Mouse (Mus musculus): Measurements from ENCODE around the gene Prpf4. TPM values are rescaled to one million over a fixed set of nuclear protein-coding genes. Genes with fewer than 3 reads are reported as not detected.

Prpf4 gene
- total and polyA plus RNA-seq, 3 experiments: 18.1 to 33.7 (median 33.5) TPM

DNA sequence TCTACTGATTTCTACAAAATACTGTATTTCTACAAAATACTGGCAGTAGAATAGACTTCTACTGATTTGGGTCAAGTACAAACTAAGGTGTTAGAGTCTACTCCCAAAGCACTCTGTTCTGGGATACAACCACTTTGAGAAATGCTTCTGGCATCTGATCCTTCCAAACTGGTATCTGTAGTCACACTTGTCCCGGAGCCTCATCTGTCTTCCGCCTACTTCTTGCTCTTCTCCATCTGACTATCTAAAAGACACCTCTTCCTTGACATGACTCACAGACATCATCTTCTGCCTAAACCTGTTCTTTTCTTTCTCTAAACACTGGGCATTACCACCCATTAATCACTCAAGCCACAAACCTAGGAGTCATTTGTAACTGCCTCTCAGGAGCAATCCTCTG is 63.5 kb downstream of the Prpf4 start:
- Histone ChIP-seq H3K79me2 (replicated peaks; ENCODE audit: control insufficient read depth, extremely low read depth, insufficient read depth, poor library complexity, severe bottlenecking) (no peaks in the 10 kb centered on the region), H3K4me3 (replicated peaks in 1 of 3; ENCODE audit: low read depth in 2 of 3, low read length in 2 of 3, poor library complexity in 1 of 3) (no peak overlapping the region), H3K4me1 (ENCODE audit: control insufficient read depth in 1 of 2, insufficient read depth in 2 of 2) (peaks cover 9 to 30% of the 10 kb centered on the region in 2 experiments), H3K9me3 (replicated peaks; ENCODE audit: low read length) (peaks cover 3% of the 10 kb centered on the region), H3K36me3 (replicated peaks in 1 of 2; ENCODE audit: control insufficient read depth in 1 of 2, insufficient read depth in 1 of 2, low read length in 1 of 2) (no peaks in the 10 kb centered on the region), H3K27ac (ENCODE audit: insufficient read depth, low read depth) (no peak overlapping the region), H3K4me2 (ENCODE audit: insufficient read depth, low read depth, poor library complexity, severe bottlenecking) (no peak overlapping the region), H3K9ac (ENCODE audit: insufficient read depth, low read depth) (no peak overlapping the region), H3K27me3 (replicated peaks) (no peaks in the 10 kb centered on the region)
- no peak for DNase-seq (ENCODE audit: extremely low read depth)
- in situ Hi-C loops (cut with MboI; ENCODE audit: low pct_ligation_motif_present, low pct_unique_long_range_greater_than_20kb, low sequenced_read_pairs) (no loop called here), dilution Hi-C loops (cut with MboI; ENCODE audit: extremely low pct_ligation_motif_present, extremely low pct_unique_long_range_greater_than_20kb, low sequenced_read_pairs) (no loop called here)
- TF ChIP-seq JUND (conservative IDR thresholded peaks at IDR 0.05; ENCODE audit: low read depth, low read length) (no peak), RCOR1 (conservative IDR thresholded peaks at IDR 0.05; ENCODE audit: low read depth, low read length) (no peak), IRF4 (IDR thresholded peaks at IDR 0.05; ENCODE audit: low read depth, low read length) (no peak), KAT2A (IDR thresholded peaks at IDR 0.05; ENCODE audit: insufficient replicate concordance, low read length) (no peak), JUN (IDR thresholded peaks at IDR 0.05; ENCODE audit: insufficient read depth, low read depth, low read length) (no peak)

DNA sequence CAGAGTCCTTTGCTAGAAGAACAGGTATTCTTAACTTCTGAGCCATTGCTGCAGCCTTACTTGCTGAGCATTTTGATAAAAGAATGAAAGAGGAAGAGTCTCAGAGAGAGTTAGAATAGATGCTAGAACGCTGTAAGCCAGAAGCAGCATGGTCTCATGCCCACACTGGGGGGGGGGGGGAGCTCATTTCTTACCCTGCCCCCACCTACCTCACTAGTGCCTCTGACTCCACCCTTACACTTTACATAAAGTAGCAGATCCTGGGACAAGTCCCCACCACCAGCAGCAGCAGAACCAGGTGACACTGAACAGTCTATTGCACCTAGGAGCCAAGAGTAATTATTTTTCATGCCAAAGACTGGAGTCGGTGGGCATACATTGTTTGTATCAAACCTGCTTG is 66.5 kb downstream of the Prpf4 start:
- H3K36me3 ChIP-seq (replicated peaks in 1 of 2; ENCODE audit: control insufficient read depth in 1 of 2, insufficient read depth in 1 of 2, low read length in 1 of 2): no peaks in the 10 kb centered on the region
- in situ Hi-C loops (cut with MboI; ENCODE audit: low pct_ligation_motif_present, low pct_unique_long_range_greater_than_20kb, low sequenced_read_pairs) (no loop called here), dilution Hi-C loops (cut with MboI; ENCODE audit: extremely low pct_ligation_motif_present, extremely low pct_unique_long_range_greater_than_20kb, low sequenced_read_pairs) (no loop called here)
- no peaks in the 10 kb centered on the region for H3K27me3 ChIP-seq (replicated peaks)
- H3K79me2 ChIP-seq (replicated peaks; ENCODE audit: control insufficient read depth, extremely low read depth, insufficient read depth, poor library complexity, severe bottlenecking): no peaks in the 10 kb centered on the region
- TF ChIP-seq ETS1 (conservative IDR thresholded peaks at IDR 0.05; ENCODE audit: low read depth, low read length) (no peak), IRF4 (IDR thresholded peaks at IDR 0.05; ENCODE audit: low read depth, low read length) (no peak), BHLHE40 (IDR thresholded peaks at IDR 0.05; ENCODE audit: low read depth, low read length) (no peak), ZKSCAN1 (IDR thresholded peaks at IDR 0.05; ENCODE audit: borderline replicate concordance, low read depth, low read length) (no peak), ZMIZ1 (IDR thresholded peaks at IDR 0.05; ENCODE audit: low read depth, low read length) (no peak), MEF2A (IDR thresholded peaks at IDR 0.05; ENCODE audit: borderline replicate concordance, low read depth, low read length) (no peak)
- H3K9me3 ChIP-seq (replicated peaks; ENCODE audit: low read length): no peaks in the 10 kb centered on the region
- H3K4me2 ChIP-seq (ENCODE audit: insufficient read depth, low read depth, poor library complexity, severe bottlenecking): no peak overlapping the region
- no peak overlapping the region for H3K9ac ChIP-seq (ENCODE audit: insufficient read depth, low read depth)
- DNase-seq (ENCODE audit: extremely low read depth): no peak
- no peak overlapping the region for H3K4me3 ChIP-seq (replicated peaks in 1 of 3; ENCODE audit: low read depth in 2 of 3, low read length in 2 of 3, poor library complexity in 1 of 3)
- H3K4me1 ChIP-seq (ENCODE audit: control insufficient read depth in 1 of 2, insufficient read depth in 2 of 2): peaks cover 10 to 32% of the 10 kb centered on the region in 2 experiments
- H3K27ac ChIP-seq (ENCODE audit: insufficient read depth, low read depth): no peak overlapping the region

DNA sequence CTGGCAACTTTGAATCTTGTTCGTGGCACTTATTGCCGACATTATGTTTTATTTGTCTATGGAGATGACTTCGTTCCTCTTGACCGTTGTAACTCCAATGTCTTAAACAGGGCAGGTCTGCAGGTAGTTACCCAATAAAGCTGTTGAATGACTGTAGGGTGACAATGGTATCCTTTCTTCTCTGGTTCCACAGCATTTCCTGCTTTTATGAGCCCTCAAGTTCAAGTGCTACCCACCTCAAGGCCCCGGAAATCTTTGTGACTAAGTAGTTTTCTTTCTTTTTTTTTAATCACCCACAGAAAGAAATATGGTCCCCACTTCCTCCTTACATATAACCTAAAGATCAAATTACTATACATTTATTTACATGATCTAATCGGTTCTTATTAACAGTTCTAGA is 67.2 kb downstream of the Prpf4 start:
- Histone ChIP-seq H3K27ac (ENCODE audit: insufficient read depth, low read depth) (no peak overlapping the region), H3K4me3 (replicated peaks in 1 of 3; ENCODE audit: low read depth in 2 of 3, low read length in 2 of 3, poor library complexity in 1 of 3) (no peak overlapping the region), H3K9me3 (replicated peaks; ENCODE audit: low read length) (no peaks in the 10 kb centered on the region), H3K27me3 (replicated peaks) (no peaks in the 10 kb centered on the region), H3K36me3 (replicated peaks in 1 of 2; ENCODE audit: control insufficient read depth in 1 of 2, insufficient read depth in 1 of 2, low read length in 1 of 2) (no peaks in the 10 kb centered on the region), H3K9ac (ENCODE audit: insufficient read depth, low read depth) (no peak overlapping the region), H3K4me2 (ENCODE audit: insufficient read depth, low read depth, poor library complexity, severe bottlenecking) (no peak overlapping the region), H3K4me1 (ENCODE audit: control insufficient read depth in 1 of 2, insufficient read depth in 2 of 2) (peaks cover 11 to 33% of the 10 kb centered on the region in 2 experiments), H3K79me2 (replicated peaks; ENCODE audit: control insufficient read depth, extremely low read depth, insufficient read depth, poor library complexity, severe bottlenecking) (no peaks in the 10 kb centered on the region)
- dilution Hi-C loops (cut with MboI; ENCODE audit: extremely low pct_ligation_motif_present, extremely low pct_unique_long_range_greater_than_20kb, low sequenced_read_pairs) (no loop called here), in situ Hi-C loops (cut with MboI; ENCODE audit: low pct_ligation_motif_present, low pct_unique_long_range_greater_than_20kb, low sequenced_read_pairs) (no loop called here)
- DNase-seq (ENCODE audit: extremely low read depth): no peak
- TF ChIP-seq ZMIZ1 (IDR thresholded peaks at IDR 0.05; ENCODE audit: low read depth, low read length): no peak

Other genes starting within 250 kb of the Prpf4 start
- gene Zfp37, start 177.8 kb upstream of the Prpf4 start, total RNA-seq (2012; rRNA removed): not detected in 2 replicates
- not detected in 2 replicates for gene Zfp37, start 177.8 kb upstream of the Prpf4 start, total RNA-seq (2014; rRNA removed)
- not detected in 2 replicates for gene Zfp37, start 177.8 kb upstream of the Prpf4 start, polyA plus RNA-seq (2012; ENCODE audit: insufficient read length, low read depth)
- 8.4 and 8.6 TPM in 2 replicates for gene Slc31a2, start 146.2 kb upstream of the Prpf4 start, total RNA-seq (2012; rRNA removed)
- 6.9 and 7.2 TPM in 2 replicates for gene Slc31a2, start 146.2 kb upstream of the Prpf4 start, total RNA-seq (2014; rRNA removed)
- 5.9 and 6.2 TPM in 2 replicates for gene Slc31a2, start 146.2 kb upstream of the Prpf4 start, polyA plus RNA-seq (2012; ENCODE audit: insufficient read length, low read depth)
- 30.4 and 30.8 TPM in 2 replicates for gene Fkbp15, start 48.2 kb upstream of the Prpf4 start, total RNA-seq (2012; rRNA removed)
- gene Fkbp15, start 48.2 kb upstream of the Prpf4 start, total RNA-seq (2014; rRNA removed): 24.0 and 25.9 TPM in 2 replicates
- 32.9 and 35.1 TPM in 2 replicates for gene Fkbp15, start 48.2 kb upstream of the Prpf4 start, polyA plus RNA-seq (2012; ENCODE audit: insufficient read length, low read depth)
- 14.0 and 16.5 TPM in 2 replicates for gene Slc31a1, start 48.1 kb upstream of the Prpf4 start, total RNA-seq (2012; rRNA removed)
- gene Slc31a1, start 48.1 kb upstream of the Prpf4 start, total RNA-seq (2014; rRNA removed): 18.1 and 19.7 TPM in 2 replicates
- 30.3 and 32.5 TPM in 2 replicates for gene Slc31a1, start 48.1 kb upstream of the Prpf4 start, polyA plus RNA-seq (2012; ENCODE audit: insufficient read length, low read depth)
- gene Cdc26, start 155 bp upstream of the Prpf4 start, total RNA-seq (2012; rRNA removed): 78.2 and 103 TPM in 2 replicates
- 256 and 258 TPM in 2 replicates for gene Cdc26, start 155 bp upstream of the Prpf4 start, total RNA-seq (2014; rRNA removed)
- 105 and 125 TPM in 2 replicates for gene Cdc26, start 155 bp upstream of the Prpf4 start, polyA plus RNA-seq (2012; ENCODE audit: insufficient read length, low read depth)
- 3.5 and 4.1 TPM in 2 replicates for gene Rnf183, start 26.5 kb downstream of the Prpf4 start, total RNA-seq (2012; rRNA removed)
- 3.6 and 4.4 TPM in 2 replicates for gene Rnf183, start 26.5 kb downstream of the Prpf4 start, total RNA-seq (2014; rRNA removed)
- 3.8 and 4.0 TPM in 2 replicates for gene Rnf183, start 26.5 kb downstream of the Prpf4 start, polyA plus RNA-seq (2012; ENCODE audit: insufficient read length, low read depth)
- 4.4 and 5.0 TPM in 2 replicates for gene Wdr31, start 62.1 kb downstream of the Prpf4 start, total RNA-seq (2012; rRNA removed)
- gene Wdr31, start 62.1 kb downstream of the Prpf4 start, total RNA-seq (2014; rRNA removed): 3.0 and 3.4 TPM in 2 replicates
- 3.8 and 4.7 TPM in 2 replicates for gene Wdr31, start 62.1 kb downstream of the Prpf4 start, polyA plus RNA-seq (2012; ENCODE audit: insufficient read length, low read depth)
- 1.1 and 1.2 TPM in 2 replicates for gene Bspry, start 71.3 kb downstream of the Prpf4 start, total RNA-seq (2012; rRNA removed)
- 0.86 and 0.95 TPM in 2 replicates for gene Bspry, start 71.3 kb downstream of the Prpf4 start, total RNA-seq (2014; rRNA removed)
- gene Bspry, start 71.3 kb downstream of the Prpf4 start, polyA plus RNA-seq (2012; ENCODE audit: insufficient read length, low read depth): 0.53 and 1.2 TPM in 2 replicates
- 4.7 and 6.1 TPM in 2 replicates for gene Hdhd3, start 94.7 kb downstream of the Prpf4 start, total RNA-seq (2012; rRNA removed)
- 2.9 and 4.5 TPM in 2 replicates for gene Hdhd3, start 94.7 kb downstream of the Prpf4 start, total RNA-seq (2014; rRNA removed)
- gene Hdhd3, start 94.7 kb downstream of the Prpf4 start, polyA plus RNA-seq (2012; ENCODE audit: insufficient read length, low read depth): 4.7 and 5.3 TPM in 2 replicates
- gene Alad, start 111.1 kb downstream of the Prpf4 start, total RNA-seq (2012; rRNA removed): 79.0 and 84.2 TPM in 2 replicates
- 33.3 and 35.1 TPM in 2 replicates for gene Alad, start 111.1 kb downstream of the Prpf4 start, total RNA-seq (2014; rRNA removed)
- 71.5 and 78.2 TPM in 2 replicates for gene Alad, start 111.1 kb downstream of the Prpf4 start, polyA plus RNA-seq (2012; ENCODE audit: insufficient read length, low read depth)
- 32.1 and 43.7 TPM in 2 replicates for gene Pole3, start 116.3 kb downstream of the Prpf4 start, total RNA-seq (2012; rRNA removed)
- 69.8 and 74.6 TPM in 2 replicates for gene Pole3, start 116.3 kb downstream of the Prpf4 start, total RNA-seq (2014; rRNA removed)
- gene Pole3, start 116.3 kb downstream of the Prpf4 start, polyA plus RNA-seq (2012; ENCODE audit: insufficient read length, low read depth): 87.5 and 98.9 TPM in 2 replicates
- gene 4933430I17Rik, start 116.6 kb downstream of the Prpf4 start, total RNA-seq (2012; rRNA removed): 0.21 and 0.30 TPM in 2 replicates
- 0.34 and 0.52 TPM in 2 replicates for gene 4933430I17Rik, start 116.6 kb downstream of the Prpf4 start, total RNA-seq (2014; rRNA removed)
- 1.8 and 1.9 TPM in 2 replicates for gene 4933430I17Rik, start 116.6 kb downstream of the Prpf4 start, polyA plus RNA-seq (2012; ENCODE audit: insufficient read length, low read depth)
- gene Rgs3, start 151.1 kb downstream of the Prpf4 start, total RNA-seq (2012; rRNA removed): 2.0 and 3.3 TPM in 2 replicates
- gene Rgs3, start 151.1 kb downstream of the Prpf4 start, total RNA-seq (2014; rRNA removed): 3.4 and 3.5 TPM in 2 replicates
- 5.1 and 6.0 TPM in 2 replicates for gene Rgs3, start 151.1 kb downstream of the Prpf4 start, polyA plus RNA-seq (2012; ENCODE audit: insufficient read length, low read depth)